Comparison of ENCODE assay signal across 8 mouse cellular contexts in genomic region chr7:102222830-102223556, GRCm38 (mm10). TPM values are rescaled to one million over a fixed set of nuclear protein-coding genes. Genes with fewer than 3 reads are reported as not detected.
DNase-seq lines count a peak whose midpoint lies in the region; ATAC-seq and TF ChIP-seq lines count a peak whose summit lies in the region.

No protein-coding gene starts in this region.

- intact Hi-C loops in heart, postnatal 25 days (cut with DNase I) = loop anchor here (1.0 kb wide), 1 partner anchor 27 kb away; no protein-coding TSS in a partner anchor

- peaks cover 0 to 7% of the 10 kb centered on the region in 2 experiments; a peak in 2 of 4 replicates for H3K4me1 ChIP-seq in ES-E14 (ENCODE audit: control insufficient read depth in 2 of 2, insufficient read depth in 2 of 2, low read length in 2 of 2, poor library complexity in 1 of 2)
- H3K4me1 ChIP-seq in forebrain, embryonic 15.5 days = peaks cover 9% of the 10 kb centered on the region; the same call in 1 of the 2 replicates

- peak; percentile 56 for DNase-seq in ES-E14 (ENCODE audit: low read depth, low spot score)
- DNase-seq in cerebellum, adult 11-12 months = peak; percentile 68
- peak; percentile 55 for DNase-seq in heart, postnatal 25 days (ENCODE audit: low spot score)
- peak; percentile 58 to 67 for DNase-seq in layer of hippocampus, adult 18-20 months (ENCODE audit: low spot score in 2 of 2)
- DNase-seq in lung, postnatal 10 days = peak; percentile 85
- peak; percentile 49 for DNase-seq in ovary, postnatal 14 days (ENCODE audit: low spot score)
- peak; percentile 82 to 87 for DNase-seq in thymus, postnatal 36 days

- in situ Hi-C loops in ES-E14 (cut with MboI; ENCODE audit: low sequenced_read_pairs in 2 of 2, unreplicated experiment in 2 of 2) = no loop called here

- peak overlapping the region; percentile 13; the same call in 1 of the 2 replicates for H3K27ac ChIP-seq in ES-E14 (ENCODE audit: insufficient read depth, low read depth, low read length, poor library complexity, severe bottlenecking)
- H3K27ac ChIP-seq in forebrain, embryonic 15.5 days (replicated peaks) = peak overlapping the region; percentile 32; the same call in 1 of the 2 replicates

- H3K27me3 ChIP-seq in forebrain, embryonic 15.5 days = no peaks in the 10 kb centered on the region

- WGBS in forebrain, embryonic 15.5 days = 1% methylated on average over 31 of the region's 31 CpGs

- peak; percentile 87 for ATAC-seq in forebrain, embryonic 15.5 days (replicated peaks)

- peak overlapping the region; percentile 81 for H3K9ac ChIP-seq in ES-E14 (ENCODE audit: insufficient read depth, low read depth, low read length, poor library complexity, severe bottlenecking)
- H3K9ac ChIP-seq in forebrain, embryonic 15.5 days (replicated peaks) = peak overlapping the region; percentile 81

- H3K36me3 ChIP-seq in ES-E14 (ENCODE audit: control insufficient read depth, insufficient read depth, low read length, poor library complexity, severe bottlenecking) = peaks cover 1% of the 10 kb centered on the region; the same call in 1 of the 2 replicates
- no peaks in the 10 kb centered on the region for H3K36me3 ChIP-seq in forebrain, embryonic 15.5 days

- H3K4me3 ChIP-seq in ES-E14 (ENCODE audit: insufficient read depth in 1 of 2, low read depth in 1 of 2, low read length in 2 of 2, poor library complexity in 1 of 2, severe bottlenecking in 1 of 2) = peak overlapping the region; percentile 86 to 90
- peak overlapping the region; percentile 83 for H3K4me3 ChIP-seq in forebrain, embryonic 15.5 days

- H3K9me3 ChIP-seq in ES-E14 (ENCODE audit: control insufficient read depth, insufficient read depth, low read depth, low read length) = no peaks in the 10 kb centered on the region
- H3K9me3 ChIP-seq in forebrain, embryonic 15.5 days = no peaks in the 10 kb centered on the region

- peak overlapping the region; percentile 88 for H3K4me2 ChIP-seq in forebrain, embryonic 15.5 days (replicated peaks)

TF ChIP-seq in ES-E14, 5 proteins besides CTCF, POLR2A, EP300 and RAD21:
- peak; percentile 70 for TF ChIP-seq ZNF384 (IDR thresholded peaks at IDR 0.05; ENCODE audit: low read depth, low read length)
- TF ChIP-seq ZC3H11A (IDR thresholded peaks at IDR 0.05; ENCODE audit: borderline replicate concordance, low read depth, low read length) = no peak

RNA-seq across cellular contexts. Expression of gene Pgap2, which starts 13.0 kb away (rescaled TPM):
- 24.0 and 30.1 TPM in 2 replicates for total RNA-seq in ES-E14 (2012; rRNA removed)
- polyA plus RNA-seq in forebrain, embryonic 15.5 days (2015; fragmentation: Nextera tagmentation; extraction: Ambion mirVana) = 52.9 and 54.1 TPM in 2 replicates
- total RNA-seq in heart, postnatal 25 days (2021) = 10 to 100 TPM; 58.8 to 68.0 TPM
- 10 to 100 TPM; 27.8 to 29.5 TPM for total RNA-seq in layer of hippocampus, adult 18-20 months (2021)

RNA-seq across cellular contexts. Expression of gene Nup98, which starts 13.0 kb away (rescaled TPM):
- total RNA-seq in ES-E14 (2012; rRNA removed) = 50.5 and 59.4 TPM in 2 replicates
- polyA plus RNA-seq in forebrain, embryonic 15.5 days (2015; fragmentation: Nextera tagmentation; extraction: Ambion mirVana) = 24.2 and 24.7 TPM in 2 replicates
- total RNA-seq in heart, postnatal 25 days (2021) = 10 to 100 TPM; 29.0 to 32.5 TPM
- total RNA-seq in layer of hippocampus, adult 18-20 months (2021) = 10 to 100 TPM; 41.3 to 43.9 TPM

RNA-seq across cellular contexts. Expression of gene Rhog, which starts 32.9 kb away (rescaled TPM):
- total RNA-seq in ES-E14 (2012; rRNA removed) = 3.8 and 4.3 TPM in 2 replicates
- polyA plus RNA-seq in forebrain, embryonic 15.5 days (2015; fragmentation: Nextera tagmentation; extraction: Ambion mirVana) = 16.7 and 19.6 TPM in 2 replicates
- total RNA-seq in heart, postnatal 25 days (2021) = 10 to 100 TPM; 24.8 to 30.5 TPM
- 10 to 100 TPM; 27.8 to 32.9 TPM for total RNA-seq in layer of hippocampus, adult 18-20 months (2021)

RNA-seq across cellular contexts. Expression of gene Stim1, which starts 44.6 kb away (rescaled TPM):
- 22.4 and 31.3 TPM in 2 replicates for total RNA-seq in ES-E14 (2012; rRNA removed)
- 9.6 and 11.1 TPM in 2 replicates for polyA plus RNA-seq in forebrain, embryonic 15.5 days (2015; fragmentation: Nextera tagmentation; extraction: Ambion mirVana)
- total RNA-seq in heart, postnatal 25 days (2021) = 10 to 100 TPM; 21.6 to 21.8 TPM
- total RNA-seq in layer of hippocampus, adult 18-20 months (2021) = 10 to 100 TPM; 66.7 to 71.6 TPM

Comparison
In these comparisons a context has a peak if more than half of its experiments do, and no peak if none do; other contexts are left out.
1. Peak in every context shown above with its lines: DNase-seq, ATAC-seq, H3K4me3 ChIP-seq and H3K27ac ChIP-seq.